Mouse (Mus musculus) heart, embryonic 14.5 days (tissue): ENCODE measurements around the gene Ugt1a6a. TPM values are rescaled to one million over a fixed set of nuclear protein-coding genes. Genes with fewer than 3 reads are reported as not detected.

Source experiments
- ATAC-seq: fragments of 200-750 bp; cut with Nextera tagmentation; 2 replicates; pipeline ENCODE4 v1.8.0; 2017; ENCODE audit warnings: low read depth, moderate TSS enrichment; ENCODE audit not compliant: insufficient number of reproducible peaks, insufficient read depth, low FRiP score
- H3K27ac ChIP-seq, 2 experiments: fragments of 200-500 bp in 1 of 2; fragments of 300-500 bp in 1 of 2; sonication (generic) in 1 of 2; replicated peaks in 1 of 2; 2 replicates each; pipeline ENCODE4 v1.5.1; 2012 to 2014; ENCODE audit warnings: low read depth in 2 of 2, low read length in 2 of 2, control low read depth in 1 of 2, mild to moderate bottlenecking in 1 of 2, mixed read lengths in 1 of 2; ENCODE audit not compliant: control insufficient read depth in 1 of 2, insufficient read depth in 1 of 2
- H3K27me3 ChIP-seq: fragments of 300-500 bp; sonication (generic); 2 replicates; pipeline ENCODE4 v1.6.1; 2014; ENCODE audit warnings: mild to moderate bottlenecking, low read length, control low read depth; ENCODE audit not compliant: control insufficient read depth, insufficient read depth
- H3K36me3 ChIP-seq: fragments of 300-500 bp; sonication (generic); 2 replicates; pipeline ENCODE4 v1.6.1; 2014; ENCODE audit warnings: mild to moderate bottlenecking, control low read depth, low read length, mixed read lengths; ENCODE audit not compliant: control insufficient read depth, insufficient read depth
- H3K4me1 ChIP-seq, 2 experiments: fragments of 200-500 bp in 1 of 2; fragments of 300-500 bp in 1 of 2; sonication (generic) in 1 of 2; 2 replicates each; pipeline ENCODE4 v1.6.1; 2012 to 2014; ENCODE audit warnings: low read length in 2 of 2, control low read depth in 1 of 2, mixed read lengths in 1 of 2; ENCODE audit not compliant: control insufficient read depth in 2 of 2, insufficient read depth in 2 of 2
- H3K4me2 ChIP-seq: fragments of 300-500 bp; sonication (generic); 2 replicates; pipeline ENCODE4 v1.6.1; 2014; ENCODE audit warnings: mild to moderate bottlenecking, low read length
- H3K4me3 ChIP-seq, 2 experiments: fragments of 200-500 bp in 1 of 2; fragments of 300-500 bp in 1 of 2; sonication (generic) in 1 of 2; 2 replicates each; pipeline ENCODE4 v1.5.1; 2012 to 2014; ENCODE audit warnings: low read length in 2 of 2, mild to moderate bottlenecking in 2 of 2, control low read depth in 1 of 2, low read depth in 1 of 2, moderate library complexity in 1 of 2; ENCODE audit not compliant: control insufficient read depth in 1 of 2, insufficient read depth in 1 of 2
- H3K9ac ChIP-seq: fragments of 300-500 bp; sonication (generic); 2 replicates; pipeline ENCODE4 v1.6.1; 2014; ENCODE audit warnings: mild to moderate bottlenecking, low read length
- H3K9me3 ChIP-seq: fragments of 300-500 bp; sonication (generic); 2 replicates; pipeline ENCODE4 v1.6.1; 2016; ENCODE audit warnings: low read length, control low read depth; ENCODE audit not compliant: control insufficient read depth
- WGBS: fragments of 180-500 bp; shearing (Covaris S2); extraction: QIAGEN DNeasy Blood & Tissue Kit; methylation state at CpG from one replicate; pipeline ENCODE4 v1.1.7; 2014; 5-methylcytosine and 5-hydroxymethylcytosine counted together
- polyA plus RNA-seq: library from polyadenylated mRNA; unstranded; fragments of >200 nt; fragmentation: Nextera tagmentation; extraction: Ambion mirVana; gene quantifications from 2 replicates; pipeline ENCODE4 v1.2.1, GENCODE M21; 2014

Gene Ugt1a6a
- polyA plus RNA-seq, 1 experiment from 2014 or later: 0.53 TPM

DNA sequence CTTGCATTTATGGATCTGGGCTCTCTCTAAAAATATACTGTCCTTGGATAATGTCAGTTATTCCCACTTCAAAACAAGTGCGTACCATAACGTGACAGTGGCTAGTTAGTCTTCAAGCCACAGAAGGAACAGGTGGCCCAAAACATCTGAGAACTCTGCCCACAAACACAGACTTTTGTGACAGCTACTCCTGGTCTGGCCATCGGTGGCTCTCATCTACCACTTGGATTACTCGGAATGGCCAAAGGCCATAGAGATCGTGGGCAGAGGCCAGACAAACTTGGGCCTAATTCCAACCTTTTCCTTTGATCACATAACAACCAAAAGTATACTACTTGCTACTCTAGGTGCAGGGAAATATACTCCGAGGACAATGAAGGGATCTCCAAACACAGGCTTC lies 133.5 kb downstream of the Ugt1a6a start:
- Histone ChIP-seq H3K4me3 (no peak overlapping the region), H3K27me3 (no peaks in the 10 kb centered on the region), H3K36me3 (peaks cover 91% of the 10 kb centered on the region), H3K9ac (no peak overlapping the region), H3K4me1 (peaks cover 0 to 7% of the 10 kb centered on the region in 2 experiments; a peak in 1 of 4 replicates), H3K9me3 (no peaks in the 10 kb centered on the region), H3K27ac (no peak overlapping the region), H3K4me2 (no peak overlapping the region)
- 83% methylated on average over 6 of the region's 6 CpGs for WGBS
- no peak for ATAC-seq

Other genes starting within 250 kb of the Ugt1a6a start
- 30.7 and 32.8 TPM in 2 replicates for gene Usp40, start 126.3 kb upstream of the Ugt1a6a start, polyA plus RNA-seq
- not detected in 2 replicates for gene Ugt1a10, start 79.4 kb upstream of the Ugt1a6a start, polyA plus RNA-seq
- gene Ugt1a9, start 64.0 kb upstream of the Ugt1a6a start, polyA plus RNA-seq: not detected in 2 replicates
- gene Ugt1a8, start 47.0 kb upstream of the Ugt1a6a start, polyA plus RNA-seq: not detected in 2 replicates
- gene Ugt1a7c, start 39.7 kb upstream of the Ugt1a6a start, polyA plus RNA-seq: 1.0 and 2.1 TPM in 2 replicates
- 0.11 TPM in 1 of 2 replicates, not detected in the other for gene Ugt1a6b, start 31.6 kb upstream of the Ugt1a6a start, polyA plus RNA-seq
- gene Ugt1a5, start 31.2 kb downstream of the Ugt1a6a start, polyA plus RNA-seq: not detected in 2 replicates
- gene Ugt1a2, start 65.8 kb downstream of the Ugt1a6a start, polyA plus RNA-seq: not detected in 2 replicates
- gene Dnajb3, start 71.0 kb downstream of the Ugt1a6a start, polyA plus RNA-seq: 3.9 and 4.1 TPM in 2 replicates
- not detected in 2 replicates for gene Ugt1a1, start 77.2 kb downstream of the Ugt1a6a start, polyA plus RNA-seq
- gene Mroh2a, start 92.2 kb downstream of the Ugt1a6a start, polyA plus RNA-seq: 0.62 and 0.77 TPM in 2 replicates
- 104 TPM in 2 replicates for gene Hjurp, start 142.8 kb downstream of the Ugt1a6a start, polyA plus RNA-seq
- 0.04 TPM in 1 of 2 replicates, not detected in the other for gene Trpm8, start 142.9 kb downstream of the Ugt1a6a start, polyA plus RNA-seq